Mouse (Mus musculus): ENCODE results near the gene Metap2. TPM values are rescaled to one million over a fixed set of nuclear protein-coding genes. Genes with fewer than 3 reads are reported as not detected.

Metap2 gene
- polyA plus RNA-seq, 1 experiment = 171 TPM

DNA sequence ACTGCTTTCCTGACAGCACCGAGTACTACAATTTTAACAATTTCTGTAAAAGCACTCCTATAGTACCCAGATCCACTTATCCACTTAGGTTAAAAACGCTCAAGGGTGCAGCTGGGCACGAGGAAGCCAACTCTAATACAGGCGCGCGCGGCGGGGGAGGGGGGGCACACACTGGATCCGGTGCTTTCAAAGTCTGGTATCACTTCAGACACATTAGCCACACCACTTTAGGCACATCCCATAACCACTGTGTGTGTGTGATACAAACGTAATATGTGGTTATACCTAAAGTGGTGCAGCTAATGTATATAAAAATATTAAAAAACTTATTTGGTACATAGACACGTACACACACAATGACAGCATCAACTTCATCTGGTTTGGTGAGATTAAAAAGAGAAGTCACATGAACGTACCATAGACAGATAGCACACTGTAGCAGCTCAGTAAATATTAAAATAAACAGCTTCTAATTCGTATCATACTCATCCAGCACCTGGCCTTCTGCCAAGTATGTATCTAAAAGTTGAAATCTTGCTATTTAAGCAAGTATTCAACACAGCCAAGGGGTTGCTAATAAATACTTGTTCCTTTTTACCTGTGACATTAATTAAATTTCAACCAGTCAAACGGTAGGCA is 10.9 kb downstream of the Metap2 start:
- Histone ChIP-seq H3K4me3 (no peak overlapping the region), H3K27me3 (ENCODE audit: control insufficient read depth, insufficient read depth, insufficient read length) (no peaks in the 10 kb centered on the region), H3K4me2 (ENCODE audit: low read depth) (no peak overlapping the region), H3K36me3 (ENCODE audit: control insufficient read depth, insufficient read depth) (peaks cover 12% of the 10 kb centered on the region), H3ac (ENCODE audit: control insufficient read depth, insufficient read length) (no peak overlapping the region), H3K79me2 (ENCODE audit: control insufficient read depth, insufficient read depth) (peaks cover 85% of the 10 kb centered on the region)
- TF ChIP-seq USF1 (IDR thresholded peaks at IDR 0.05; ENCODE audit: low read depth) (no peak), SRF (IDR thresholded peaks at IDR 0.05; ENCODE audit: control insufficient read depth, insufficient read length, low read depth) (no peak), MAX (IDR thresholded peaks at IDR 0.05; ENCODE audit: low read depth) (no peak), E2F4 (IDR thresholded peaks at IDR 0.05; ENCODE audit: insufficient read depth) (no peak), MYOG (IDR thresholded peaks at IDR 0.05; ENCODE audit: control insufficient read depth in 1 of 3, insufficient read depth in 1 of 3, insufficient read length in 2 of 3, low read depth in 2 of 3) (no peak), TCF12 (IDR thresholded peaks at IDR 0.05; ENCODE audit: insufficient read depth, poor library complexity, severe bottlenecking) (no peak)

DNA sequence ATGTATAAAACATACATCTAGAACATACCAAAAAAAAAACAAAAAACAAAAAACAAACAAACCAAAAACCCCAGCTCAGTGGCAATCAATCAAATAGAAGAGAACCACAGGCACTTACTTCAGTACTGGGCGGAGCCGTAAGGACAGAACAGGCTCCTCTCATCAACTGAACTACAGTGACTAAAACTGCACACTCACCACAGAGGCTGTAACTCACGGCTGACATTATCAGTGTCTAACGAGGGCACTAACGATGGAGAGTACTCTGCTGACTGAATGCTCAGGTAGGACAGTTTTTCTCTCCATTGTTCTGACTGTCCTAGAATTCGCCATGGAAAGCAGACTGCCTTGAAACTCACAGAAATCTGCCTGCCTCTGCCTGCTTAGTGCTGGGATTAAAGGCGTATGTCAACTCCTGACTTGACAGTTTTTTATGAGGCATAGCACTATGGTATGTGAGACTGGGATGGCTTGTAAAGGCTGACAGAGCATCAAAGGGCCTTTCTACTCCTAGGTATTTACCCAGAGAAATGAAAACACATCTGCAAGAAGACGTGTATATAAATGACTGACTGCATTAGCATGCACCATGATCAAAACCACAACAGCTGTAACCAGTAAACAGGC is 14.0 kb downstream of the Metap2 start:
- H3K36me3 ChIP-seq (ENCODE audit: control insufficient read depth, insufficient read depth) = peaks cover 26% of the 10 kb centered on the region
- no peak for TF ChIP-seq POLR2AphosphoS2 (IDR thresholded peaks at IDR 0.05; ENCODE audit: insufficient read length, low read depth)
- no peak for TF ChIP-seq USF1 (IDR thresholded peaks at IDR 0.05; ENCODE audit: low read depth)
- no peak for TF ChIP-seq TCF12 (IDR thresholded peaks at IDR 0.05; ENCODE audit: insufficient read depth, poor library complexity, severe bottlenecking)
- no peak for TF ChIP-seq CEBPB (IDR thresholded peaks at IDR 0.05; ENCODE audit: insufficient read depth, poor library complexity, severe bottlenecking)
- TF ChIP-seq TCF3 (IDR thresholded peaks at IDR 0.05; ENCODE audit: insufficient read length, low read depth) = no peak
- TF ChIP-seq E2F4 (IDR thresholded peaks at IDR 0.05; ENCODE audit: insufficient read depth) = no peak
- no peak for TF ChIP-seq SRF (IDR thresholded peaks at IDR 0.05; ENCODE audit: control insufficient read depth, insufficient read length, low read depth)
- no peak for TF ChIP-seq MYOG (IDR thresholded peaks at IDR 0.05; ENCODE audit: control insufficient read depth in 1 of 3, insufficient read depth in 1 of 3, insufficient read length in 2 of 3, low read depth in 2 of 3)
- TF ChIP-seq MAX (IDR thresholded peaks at IDR 0.05; ENCODE audit: low read depth) = no peak
- TF ChIP-seq POLR2A (IDR thresholded peaks at IDR 0.05; ENCODE audit: insufficient read length, low read depth) = no peak
- TF ChIP-seq MYOD1 (IDR thresholded peaks at IDR 0.05; ENCODE audit: control insufficient read depth in 1 of 3, insufficient read length in 2 of 3, low read depth in 2 of 3) = no peak
- TF ChIP-seq REST (IDR thresholded peaks at IDR 0.05; ENCODE audit: insufficient read depth, insufficient read length) = no peak

DNA sequence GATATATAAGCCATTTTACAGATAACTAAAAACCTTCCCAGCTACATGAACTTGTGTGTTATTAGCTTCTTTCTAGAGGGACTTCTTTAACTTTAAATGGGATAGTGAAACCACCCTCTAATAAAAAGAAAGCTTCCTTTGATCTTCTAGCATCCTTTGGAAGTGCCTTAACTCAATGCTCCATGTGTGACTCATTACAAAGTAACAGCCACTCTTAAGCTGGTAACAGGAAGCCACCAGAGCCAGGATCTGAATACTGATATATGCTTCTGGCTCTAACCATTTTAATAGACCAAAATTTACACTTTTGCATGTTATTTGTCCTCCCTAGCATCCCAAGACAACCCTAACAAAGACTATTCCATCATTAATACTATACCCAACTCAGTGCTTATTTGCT is 15.0 kb downstream of the Metap2 start:
- Histone ChIP-seq H3K27me3 (ENCODE audit: control insufficient read depth, insufficient read depth, insufficient read length) (no peaks in the 10 kb centered on the region), H3K36me3 (ENCODE audit: control insufficient read depth, insufficient read depth) (peaks cover 26% of the 10 kb centered on the region), H3K4me2 (ENCODE audit: low read depth) (no peak overlapping the region), H3K79me2 (ENCODE audit: control insufficient read depth, insufficient read depth) (peaks cover 83% of the 10 kb centered on the region), H3K4me3 (no peak overlapping the region), H3ac (ENCODE audit: control insufficient read depth, insufficient read length) (no peak overlapping the region)
- TF ChIP-seq E2F4 (IDR thresholded peaks at IDR 0.05; ENCODE audit: insufficient read depth) (no peak), REST (IDR thresholded peaks at IDR 0.05; ENCODE audit: insufficient read depth, insufficient read length) (no peak)

More for the DNA sequence above, 14.0 kb downstream of the Metap2 start:
- no peak overlapping the region for H3ac ChIP-seq (ENCODE audit: control insufficient read depth, insufficient read length)
- no peak overlapping the region for H3K4me3 ChIP-seq
- H3K79me2 ChIP-seq (ENCODE audit: control insufficient read depth, insufficient read depth) = peaks cover 91% of the 10 kb centered on the region
- no peak overlapping the region for H3K4me2 ChIP-seq (ENCODE audit: low read depth)
- no peaks in the 10 kb centered on the region for H3K27me3 ChIP-seq (ENCODE audit: control insufficient read depth, insufficient read depth, insufficient read length)

DNA sequence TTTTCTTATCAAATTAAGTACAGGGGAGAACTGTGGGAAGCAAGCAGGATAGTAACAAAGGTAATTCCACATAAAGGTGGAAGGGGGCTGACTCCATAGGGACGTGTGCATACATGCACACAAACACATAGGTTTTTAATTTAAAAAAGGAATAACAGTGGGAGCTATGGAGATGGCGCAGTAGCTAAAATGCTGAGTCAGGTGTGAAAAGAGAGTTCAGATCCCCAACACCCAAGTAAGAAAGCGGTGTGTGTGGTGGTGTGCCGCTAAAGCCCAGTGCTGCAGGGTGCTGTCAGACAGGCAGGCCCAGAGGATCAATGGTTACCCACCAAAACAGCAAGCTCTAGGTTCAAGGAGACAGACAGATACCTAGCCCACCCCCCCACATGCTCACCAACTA is 18.2 kb downstream of the Metap2 start:
- H3K27me3 ChIP-seq (ENCODE audit: control insufficient read depth, insufficient read depth, insufficient read length) = no peaks in the 10 kb centered on the region
- no peak overlapping the region for H3K4me3 ChIP-seq
- no peak overlapping the region for H3ac ChIP-seq (ENCODE audit: control insufficient read depth, insufficient read length)
- peaks cover 67% of the 10 kb centered on the region for H3K79me2 ChIP-seq (ENCODE audit: control insufficient read depth, insufficient read depth)
- TF ChIP-seq TCF3 (IDR thresholded peaks at IDR 0.05; ENCODE audit: insufficient read length, low read depth) = no peak
- TF ChIP-seq TCF12 (IDR thresholded peaks at IDR 0.05; ENCODE audit: insufficient read depth, poor library complexity, severe bottlenecking) = no peak
- no peak for TF ChIP-seq USF1 (IDR thresholded peaks at IDR 0.05; ENCODE audit: low read depth)
- no peak for TF ChIP-seq POLR2A (IDR thresholded peaks at IDR 0.05; ENCODE audit: insufficient read length, low read depth)
- TF ChIP-seq MYOG (IDR thresholded peaks at IDR 0.05; ENCODE audit: control insufficient read depth in 1 of 3, insufficient read depth in 1 of 3, insufficient read length in 2 of 3, low read depth in 2 of 3) = no peak
- TF ChIP-seq POLR2AphosphoS2 (IDR thresholded peaks at IDR 0.05; ENCODE audit: insufficient read length, low read depth) = no peak
- TF ChIP-seq MYOD1 (IDR thresholded peaks at IDR 0.05; ENCODE audit: control insufficient read depth in 1 of 3, insufficient read length in 2 of 3, low read depth in 2 of 3) = no peak
- TF ChIP-seq CEBPB (IDR thresholded peaks at IDR 0.05; ENCODE audit: insufficient read depth, poor library complexity, severe bottlenecking) = no peak
- TF ChIP-seq REST (IDR thresholded peaks at IDR 0.05; ENCODE audit: insufficient read depth, insufficient read length) = no peak
- no peak for TF ChIP-seq MAX (IDR thresholded peaks at IDR 0.05; ENCODE audit: low read depth)
- no peak for TF ChIP-seq E2F4 (IDR thresholded peaks at IDR 0.05; ENCODE audit: insufficient read depth)
- TF ChIP-seq SRF (IDR thresholded peaks at IDR 0.05; ENCODE audit: control insufficient read depth, insufficient read length, low read depth) = no peak
- no peak overlapping the region for H3K4me2 ChIP-seq (ENCODE audit: low read depth)
- peaks cover 14% of the 10 kb centered on the region for H3K36me3 ChIP-seq (ENCODE audit: control insufficient read depth, insufficient read depth)

DNA sequence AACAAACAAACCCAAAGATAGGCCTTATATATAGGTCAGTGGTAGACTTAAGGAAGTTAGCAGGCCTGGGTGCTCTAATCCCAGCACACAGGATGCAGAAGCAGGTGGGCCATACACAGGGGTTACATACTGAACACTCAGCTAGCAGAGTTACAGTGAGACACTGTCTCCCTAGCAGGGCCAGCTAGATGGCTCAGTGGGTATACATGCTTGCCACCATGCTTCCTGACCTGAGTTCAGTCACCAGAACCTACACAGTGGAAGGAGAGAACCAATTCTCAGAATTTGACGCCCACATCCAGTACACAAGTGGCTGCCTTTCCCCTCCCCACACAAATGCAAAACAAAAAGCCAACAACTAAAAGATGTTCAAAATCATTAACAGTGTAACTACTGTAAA is 20.1 kb downstream of the Metap2 start:
- H3K36me3 ChIP-seq (ENCODE audit: control insufficient read depth, insufficient read depth) = peaks cover 20% of the 10 kb centered on the region
- TF ChIP-seq POLR2AphosphoS2 (IDR thresholded peaks at IDR 0.05; ENCODE audit: insufficient read length, low read depth) = no peak
- no peak for TF ChIP-seq TCF12 (IDR thresholded peaks at IDR 0.05; ENCODE audit: insufficient read depth, poor library complexity, severe bottlenecking)
- TF ChIP-seq MYOD1 (IDR thresholded peaks at IDR 0.05; ENCODE audit: control insufficient read depth in 1 of 3, insufficient read length in 2 of 3, low read depth in 2 of 3) = no peak
- TF ChIP-seq SRF (IDR thresholded peaks at IDR 0.05; ENCODE audit: control insufficient read depth, insufficient read length, low read depth) = no peak
- no peak for TF ChIP-seq MAX (IDR thresholded peaks at IDR 0.05; ENCODE audit: low read depth)
- no peak for TF ChIP-seq POLR2A (IDR thresholded peaks at IDR 0.05; ENCODE audit: insufficient read length, low read depth)
- no peak for TF ChIP-seq REST (IDR thresholded peaks at IDR 0.05; ENCODE audit: insufficient read depth, insufficient read length)
- TF ChIP-seq TCF3 (IDR thresholded peaks at IDR 0.05; ENCODE audit: insufficient read length, low read depth) = no peak
- H3K27me3 ChIP-seq (ENCODE audit: control insufficient read depth, insufficient read depth, insufficient read length) = no peaks in the 10 kb centered on the region
- H3K79me2 ChIP-seq (ENCODE audit: control insufficient read depth, insufficient read depth) = peaks cover 47% of the 10 kb centered on the region
- H3K4me2 ChIP-seq (ENCODE audit: low read depth) = no peak overlapping the region
- H3ac ChIP-seq (ENCODE audit: control insufficient read depth, insufficient read length) = no peak overlapping the region
- H3K4me3 ChIP-seq = no peak overlapping the region
